Mouse (Mus musculus) macrophage (primary cell): ENCODE measurements around the gene Prpf18. TPM values are rescaled to one million over a fixed set of nuclear protein-coding genes. Genes with fewer than 3 reads are reported as not detected.
A peak's percentile ranks its signal among the peaks of the same experiment; 100 is the strongest.

Source experiments
- H3K27ac ChIP-seq: fragments of 350-480 bp; formaldehyde crosslinking; 2 replicates; pipeline ENCODE4 v1.9.0; 2021
- H3K36me3 ChIP-seq: fragments of 350-480 bp; formaldehyde crosslinking; 2 replicates; pipeline ENCODE4 v1.9.0; 2021; ENCODE audit errors: inconsistent target
- H3K4me3 ChIP-seq: fragments of 350-480 bp; formaldehyde crosslinking; 2 replicates; pipeline ENCODE4 v1.9.0; 2021; ENCODE audit errors: inconsistent target
- H3K79me2 ChIP-seq: fragments of 350-480 bp; formaldehyde crosslinking; 2 replicates; pipeline ENCODE4 v1.9.0; 2021; ENCODE audit errors: inconsistent target
- WGBS: methylation state at CpG from one replicate; pipeline ENCODE4 v1.1.7; 2026; ENCODE audit warnings: inconsistent platforms; ENCODE audit not compliant: missing documents; 5-methylcytosine and 5-hydroxymethylcytosine counted together
- polyA plus RNA-seq: library from polyadenylated mRNA; stranded (reverse); fragments of 250-400 nt; gene quantifications from 3 replicates; pipeline ENCODE4 v1.2.4, GENCODE M21; 2018; ENCODE audit warnings: inconsistent platforms

Gene Prpf18
- polyA plus RNA-seq, 1 experiment from 2014 or later, result 18.9 TPM

GRCm38 (mm10) chr2:4575163-4575562, 76.8 kb downstream of the Prpf18 start:
- 100% methylated on average over 2 of the region's 2 CpGs for WGBS
- Histone ChIP-seq H3K4me3 (no peak overlapping the region), H3K27ac (no peak overlapping the region), H3K79me2 (peaks cover 92% of the 10 kb centered on the region), H3K36me3 (peaks cover 69% of the 10 kb centered on the region)

- H3K27ac ChIP-seq, result peak overlapping the region; percentile 78
- WGBS, result 90% methylated on average over 5 of the region's 5 CpGs
- H3K4me3 ChIP-seq, result no peak overlapping the region
- peaks cover 92% of the 10 kb centered on the region for H3K79me2 ChIP-seq
- peaks cover 60% of the 10 kb centered on the region for H3K36me3 ChIP-seq
Observed at GRCm38 (mm10) chr2:4574251-4574650, 77.7 kb downstream of the Prpf18 start.

- 32% methylated on average over 4 of the region's 4 CpGs for WGBS
- Histone ChIP-seq H3K27ac (peak overlapping the region; percentile 78), H3K36me3 (peaks cover 52% of the 10 kb centered on the region), H3K4me3 (no peak overlapping the region), H3K79me2 (peaks cover 92% of the 10 kb centered on the region)
Observed at GRCm38 (mm10) chr2:4573386-4573785, 78.5 kb downstream of the Prpf18 start.

DNA sequence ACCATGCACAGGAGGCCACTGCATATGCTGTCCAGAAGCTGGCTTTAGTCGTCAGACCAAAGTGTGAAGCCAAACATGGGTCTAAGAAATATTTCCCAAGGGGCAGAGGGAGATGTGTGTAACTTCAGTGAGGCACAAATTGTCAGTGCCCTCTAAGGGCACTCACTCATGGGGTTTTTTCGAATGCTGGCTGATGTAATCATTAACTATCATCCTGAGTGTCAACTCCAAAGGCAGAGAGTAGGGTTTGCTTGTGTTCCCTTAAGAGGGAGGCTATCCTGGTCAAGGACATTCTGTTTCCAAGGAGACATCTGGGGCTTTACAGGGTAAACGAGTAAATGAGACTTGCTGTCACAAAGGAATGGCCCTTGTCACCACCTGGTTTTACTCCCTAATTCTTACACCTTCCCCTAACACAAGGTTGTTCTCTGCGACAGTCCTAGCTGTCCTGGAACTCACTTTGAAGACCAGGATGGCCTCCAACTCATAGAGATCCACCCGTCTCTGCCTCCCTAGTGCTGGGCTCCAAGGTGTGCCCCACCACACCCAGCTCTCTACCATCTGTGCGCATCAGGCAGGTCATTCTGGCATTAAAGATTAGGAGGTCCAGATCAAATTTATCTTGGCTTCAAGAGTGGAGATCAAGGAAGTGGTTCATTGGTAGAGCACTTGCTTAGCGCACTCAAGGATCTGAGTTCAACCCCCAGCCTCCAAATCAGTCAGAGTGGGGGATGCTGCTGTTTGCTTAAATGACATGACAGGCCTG, 79.2 kb downstream of the Prpf18 start:
- peaks cover 92% of the 10 kb centered on the region for H3K79me2 ChIP-seq
- peaks cover 46% of the 10 kb centered on the region; the same call in 1 of the 2 replicates for H3K36me3 ChIP-seq
- no peak overlapping the region for H3K4me3 ChIP-seq
- WGBS, result 91% methylated on average over 7 of the region's 7 CpGs
- peak overlapping the region; percentile 78 for H3K27ac ChIP-seq

Other genes with a start within 250 kb of the Prpf18 start
- gene Bend7, start 65.7 kb upstream of the Prpf18 start, polyA plus RNA-seq, result 0.07 to 0.49 TPM (median 0.27 TPM) in 3 replicates
- gene Sephs1, start 229.5 kb upstream of the Prpf18 start, polyA plus RNA-seq, result 15.6 to 16.6 TPM (median 16.2 TPM) in 3 replicates